Mouse (Mus musculus) heart, adult 2 months (tissue): Measurements from ENCODE around the gene Dgkh.

Experiments
- CTCF ChIP-seq: fragments of 200-600 bp; IDR thresholded peaks from 2 replicates; pipeline ENCODE4 v1.8.1; 2022; ENCODE audit warnings: antibody characterized with exemption, mild to moderate bottlenecking, moderate library complexity
- POLR2A ChIP-seq: fragments of 200-500 bp; IDR thresholded peaks from 2 replicates; pipeline ENCODE4 v1.6.1; 2011; ENCODE audit warnings: mild to moderate bottlenecking, low read depth, low read length, control low read depth; ENCODE audit not compliant: insufficient read depth

DNA sequence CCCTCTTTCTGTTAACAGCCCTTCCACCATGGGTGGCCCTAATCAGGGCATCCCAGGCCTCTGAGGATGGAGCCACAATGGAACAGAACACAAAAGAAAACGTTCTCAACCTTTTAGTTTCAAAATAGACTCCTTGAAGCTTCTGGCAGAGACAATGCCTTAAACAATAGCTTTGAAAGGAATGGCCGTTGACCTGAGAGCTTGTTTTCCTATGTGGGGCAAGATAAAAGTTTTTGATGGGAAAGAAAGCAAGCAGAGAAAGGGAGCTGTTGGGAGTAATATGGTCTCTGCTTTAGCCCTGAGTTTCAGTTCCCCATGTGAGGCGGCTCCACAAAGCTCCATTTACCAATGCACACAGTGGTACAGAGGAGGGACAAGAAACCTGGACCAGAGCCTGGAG is 37.9 kb upstream of the Dgkh start:
- no peak for TF ChIP-seq POLR2A
- TF ChIP-seq CTCF, result no peak
